Mouse (Mus musculus) R1 (cell line): Measurements from ENCODE around the gene Lrrc51.

ENCODE experiments used
- DNase-seq: peaks from one replicate; pipeline ENCODE4 v3.0.0-alpha.2; 2018; ENCODE audit warnings: low read depth, low spot score

Lrrc51 gene

GRCm38 (mm10) chr7:101884160-101884559 lies 49.5 kb downstream of the Lrrc51 start:
- no peak for DNase-seq

- no peak for DNase-seq
Measured at GRCm38 (mm10) chr7:101882413-101883154, 51.1 kb downstream of the Lrrc51 start.

GRCm38 (mm10) chr7:101880855-101881254 lies 52.8 kb downstream of the Lrrc51 start:
- no peak for DNase-seq

GRCm38 (mm10) chr7:101875978-101876377 lies 57.7 kb downstream of the Lrrc51 start:
- DNase-seq, result no peak

GRCm38 (mm10) chr7:101871296-101871695 lies 62.4 kb downstream of the Lrrc51 start:
- DNase-seq, result no peak

- no peak for DNase-seq
Measured at GRCm38 (mm10) chr7:101870629-101871028, 63.1 kb downstream of the Lrrc51 start, which contains the start of gene Folr1. TSS of gene Folr1 (minus strand) at chr7:101870788.

GRCm38 (mm10) chr7:101869163-101869500 lies 64.6 kb downstream of the Lrrc51 start:
- peak; percentile 95 for DNase-seq

- peak; percentile 87 for DNase-seq
Measured at GRCm38 (mm10) chr7:101868241-101869162, 65.2 kb downstream of the Lrrc51 start.

GRCm38 (mm10) chr7:101867482-101867881 lies 66.2 kb downstream of the Lrrc51 start:
- DNase-seq, result no peak

GRCm38 (mm10) chr7:101866491-101867265 lies 67.0 kb downstream of the Lrrc51 start:
- DNase-seq, result peak; percentile 97

- DNase-seq, result no peak
Measured at GRCm38 (mm10) chr7:101863415-101863814, 70.3 kb downstream of the Lrrc51 start, which contains the start of gene Anapc15. TSS of gene Anapc15 (plus strand) at chr7:101863715.
